Comparison of ENCODE assay signal across 12 mouse cellular contexts in genomic region chr14:25796619-25797018, GRCm38 (mm10). TPM values are rescaled to one million over a fixed set of nuclear protein-coding genes. Genes with fewer than 3 reads are reported as not detected.
A peak's percentile ranks its signal among the peaks of the same experiment; 100 is the strongest.
DNase-seq lines count a peak whose midpoint lies in the region; ATAC-seq and TF ChIP-seq lines count a peak whose summit lies in the region.
"Had no signal": no experiment of that assay in that cellular context is flagged by ENCODE, and none has a peak within 500 bp of the region (broad histone marks: within the 10 kb centered on the region; RNA-seq: fewer than 3 reads in every experiment).

No protein-coding gene starts in this region.

- H3K36me3 ChIP-seq in intestine, embryonic 16.5 days (ENCODE audit: control insufficient read depth, insufficient read depth, low read length) = no peaks in the 10 kb centered on the region
- H3K36me3 ChIP-seq in intestine, postnatal 0 days (ENCODE audit: control insufficient read depth, insufficient read depth) = no peaks in the 10 kb centered on the region
- H3K36me3 ChIP-seq in embryonic facial prominence, embryonic 12.5 days = no peaks in the 10 kb centered on the region
- H3K36me3 ChIP-seq in limb, embryonic 11.5 days (ENCODE audit: control insufficient read depth, insufficient read depth, low read length) = no peaks in the 10 kb centered on the region

- no peak for ATAC-seq in intestine, embryonic 16.5 days
- no peak for ATAC-seq in intestine, postnatal 0 days
- no peak for ATAC-seq in embryonic facial prominence, embryonic 12.5 days (ENCODE audit: insufficient number of reproducible peaks, insufficient read depth, low FRiP score, low TSS enrichment)
- ATAC-seq in limb, embryonic 11.5 days (ENCODE audit: insufficient number of reproducible peaks, low FRiP score, low TSS enrichment, low read depth) = no peak
- ATAC-seq in erythroblast, adult 5-6 weeks (replicated peaks; ENCODE audit: low FRiP score, poor library complexity, severe bottlenecking) = no peak
- ATAC-seq: forebrain, embryonic 14.5 days had no signal

- 82% methylated on average over 7 of the region's 7 CpGs for WGBS in intestine, embryonic 16.5 days
- WGBS in intestine, postnatal 0 days = 84% methylated on average over 7 of the region's 7 CpGs
- 18% methylated on average over 7 of the region's 7 CpGs for WGBS in embryonic facial prominence, embryonic 12.5 days
- WGBS in limb, embryonic 11.5 days = 42% methylated on average over 7 of the region's 7 CpGs

- H3K27me3 ChIP-seq in intestine, embryonic 16.5 days (replicated peaks; ENCODE audit: control insufficient read depth, insufficient read depth, low read length) = no peaks in the 10 kb centered on the region
- H3K27me3 ChIP-seq in intestine, postnatal 0 days (replicated peaks; ENCODE audit: control insufficient read depth, insufficient read depth, low read length) = no peaks in the 10 kb centered on the region
- H3K27me3 ChIP-seq in embryonic facial prominence, embryonic 12.5 days = no peaks in the 10 kb centered on the region
- no peaks in the 10 kb centered on the region for H3K27me3 ChIP-seq in limb, embryonic 11.5 days (ENCODE audit: control insufficient read depth, insufficient read depth, low read length)

- H3K4me2 ChIP-seq in intestine, embryonic 16.5 days (ENCODE audit: low read depth, low read length) = no peak overlapping the region
- no peak overlapping the region for H3K4me2 ChIP-seq in intestine, postnatal 0 days (replicated peaks; ENCODE audit: low read depth)
- H3K4me2 ChIP-seq in embryonic facial prominence, embryonic 12.5 days (replicated peaks) = no peak overlapping the region
- no peak overlapping the region for H3K4me2 ChIP-seq in limb, embryonic 11.5 days (ENCODE audit: low read depth, severe bottlenecking)

- H3K4me3 ChIP-seq in intestine, embryonic 16.5 days (ENCODE audit: low read length) = no peak overlapping the region
- no peak overlapping the region for H3K4me3 ChIP-seq in intestine, postnatal 0 days (ENCODE audit: low read depth, low read length)
- H3K4me3 ChIP-seq in embryonic facial prominence, embryonic 12.5 days = no peak overlapping the region
- no peak overlapping the region for H3K4me3 ChIP-seq in limb, embryonic 11.5 days (ENCODE audit: low read depth, low read length)
- H3K4me3 ChIP-seq: heart, adult 2 months had no signal

- peak; percentile 74 for DNase-seq in NIH3T3 (ENCODE audit: low read depth)
- peak; percentile 54 for DNase-seq in limb, embryonic 11.5 days (ENCODE audit: low spot score)
- DNase-seq in cerebellum, adult 9-10 months = no peak
- no peak for DNase-seq in ovary, postnatal 14 days (ENCODE audit: low spot score)
- DNase-seq: heart, postnatal 36 days had no signal

- peaks cover 6% of the 10 kb centered on the region; the same call in 1 of the 2 replicates for H3K4me1 ChIP-seq in intestine, embryonic 16.5 days (ENCODE audit: control insufficient read depth, insufficient read depth, low read length)
- no peaks in the 10 kb centered on the region for H3K4me1 ChIP-seq in intestine, postnatal 0 days (replicated peaks; ENCODE audit: control insufficient read depth, insufficient read depth, low read length)
- peaks cover 27% of the 10 kb centered on the region for H3K4me1 ChIP-seq in embryonic facial prominence, embryonic 12.5 days
- H3K4me1 ChIP-seq in limb, embryonic 11.5 days (ENCODE audit: control insufficient read depth, insufficient read depth, low read length) = peaks cover 7% of the 10 kb centered on the region

- TF ChIP-seq CTCF in intestine, postnatal 0 days (IDR thresholded peaks at IDR 0.05; ENCODE audit: low read depth) = no peak

- H3K9me3 ChIP-seq in intestine, embryonic 16.5 days (ENCODE audit: control insufficient read depth, low read length) = no peaks in the 10 kb centered on the region
- no peaks in the 10 kb centered on the region for H3K9me3 ChIP-seq in intestine, postnatal 0 days (ENCODE audit: control insufficient read depth)
- no peaks in the 10 kb centered on the region for H3K9me3 ChIP-seq in embryonic facial prominence, embryonic 12.5 days
- H3K9me3 ChIP-seq in limb, embryonic 11.5 days (ENCODE audit: control insufficient read depth, low read length) = no peaks in the 10 kb centered on the region

- peak overlapping the region; percentile 60 for H3K27ac ChIP-seq in intestine, embryonic 16.5 days (ENCODE audit: low read length)
- no peak overlapping the region for H3K27ac ChIP-seq in intestine, postnatal 0 days (ENCODE audit: low read depth, low read length)
- peak overlapping the region; percentile 90 for H3K27ac ChIP-seq in embryonic facial prominence, embryonic 12.5 days
- H3K27ac ChIP-seq in limb, embryonic 11.5 days (replicated peaks; ENCODE audit: low read depth, low read length) = 0 out of 2 replicates have a peak overlapping the region, but pooled peaks have one; percentile 21
- H3K27ac ChIP-seq: heart, adult 2 months; kidney, postnatal 0 days had no signal

- H3K9ac ChIP-seq in intestine, embryonic 16.5 days (ENCODE audit: low read depth, low read length) = no peak overlapping the region
- no peak overlapping the region for H3K9ac ChIP-seq in intestine, postnatal 0 days (ENCODE audit: low read depth, low read length)
- no peak overlapping the region for H3K9ac ChIP-seq in embryonic facial prominence, embryonic 12.5 days
- no peak overlapping the region for H3K9ac ChIP-seq in limb, embryonic 11.5 days (ENCODE audit: low read length)

RNA-seq across cellular contexts. Expression of gene Zcchc24, which starts 27.8 kb away (rescaled TPM):
- polyA plus RNA-seq in intestine, embryonic 16.5 days (2015; fragmentation: Nextera tagmentation; extraction: Ambion mirVana) = 9.1 and 10.0 TPM in 2 replicates
- polyA plus RNA-seq in intestine, postnatal 0 days (2015; fragmentation: Nextera tagmentation; extraction: Ambion mirVana) = 10.3 and 12.1 TPM in 2 replicates
- polyA plus RNA-seq in embryonic facial prominence, embryonic 12.5 days (2016; fragmentation: Nextera tagmentation; extraction: Ambion mirVana) = 47.3 and 47.4 TPM in 2 replicates
- polyA plus RNA-seq in limb, embryonic 11.5 days (2014; fragmentation: Nextera tagmentation; extraction: Ambion mirVana) = 19.5 and 21.8 TPM in 2 replicates
- 2.7 TPM in 1 of 2 replicates, not detected in the other for total RNA-seq in erythroblast, adult 5-6 weeks (2015; ENCODE audit: low replicate concordance)
- total RNA-seq in erythroblast, adult 5-6 weeks (2017; ENCODE audit: low replicate concordance) = 0.94 and 0.98 TPM in 2 replicates

RNA-seq across cellular contexts. Expression of gene Anxa11, which starts 45.3 kb away (rescaled TPM):
- polyA plus RNA-seq in intestine, embryonic 16.5 days (2015; fragmentation: Nextera tagmentation; extraction: Ambion mirVana) = 95.3 and 105 TPM in 2 replicates
- polyA plus RNA-seq in intestine, postnatal 0 days (2015; fragmentation: Nextera tagmentation; extraction: Ambion mirVana) = 82.3 and 86.7 TPM in 2 replicates
- 9.8 and 14.4 TPM in 2 replicates for polyA plus RNA-seq in embryonic facial prominence, embryonic 12.5 days (2016; fragmentation: Nextera tagmentation; extraction: Ambion mirVana)
- polyA plus RNA-seq in limb, embryonic 11.5 days (2014; fragmentation: Nextera tagmentation; extraction: Ambion mirVana) = 5.0 and 5.1 TPM in 2 replicates
- total RNA-seq in erythroblast, adult 5-6 weeks (2015; ENCODE audit: low replicate concordance) = 28.2 and 30.9 TPM in 2 replicates
- 4.3 and 6.8 TPM in 2 replicates for total RNA-seq in erythroblast, adult 5-6 weeks (2017; ENCODE audit: low replicate concordance)

Comparison
In these comparisons a context has a peak if more than half of its experiments do, and no peak if none do; other contexts are left out.
1. DNase-seq: peak in NIH3T3 (single experiment) and limb, embryonic 11.5 days (single experiment); none in cerebellum, adult 9-10 months (single experiment) and ovary, postnatal 14 days (single experiment).